Mouse (Mus musculus) embryonic facial prominence, embryonic 14.5 days (tissue): ENCODE data around the gene Mapk6. TPM values are rescaled to one million over a fixed set of nuclear protein-coding genes. Genes with fewer than 3 reads are reported as not detected.

Experiments
- ATAC-seq: fragments of 200-750 bp; cut with Nextera tagmentation; 2 replicates; pipeline ENCODE4 v1.8.0; 2017; ENCODE audit warnings: low read depth, moderate number of reproducible peaks, moderate TSS enrichment
- DNase-seq: peaks from one replicate; pipeline ENCODE4 v3.0.0-alpha.2; 2015; ENCODE audit warnings: low spot score
- H3K27ac ChIP-seq: fragments of 300-500 bp; sonication (generic); replicated peaks from 2 replicates; pipeline ENCODE4 v1.5.1; 2014; ENCODE audit warnings: low read depth, mild to moderate bottlenecking, low read length, moderate library complexity
- H3K27me3 ChIP-seq: fragments of 300-500 bp; sonication (generic); replicated peaks from 2 replicates; pipeline ENCODE4 v1.6.1; 2014; ENCODE audit warnings: low read length; ENCODE audit not compliant: control insufficient read depth, insufficient read depth
- H3K36me3 ChIP-seq: fragments of 300-500 bp; sonication (generic); 2 replicates; pipeline ENCODE4 v1.6.1; 2014; ENCODE audit warnings: low read length, mixed read lengths; ENCODE audit not compliant: control insufficient read depth, insufficient read depth
- H3K4me1 ChIP-seq: fragments of 300-500 bp; sonication (generic); 2 replicates; pipeline ENCODE4 v1.6.1; 2014; ENCODE audit warnings: antibody characterized with exemption, low read length; ENCODE audit not compliant: control insufficient read depth, insufficient read depth
- H3K4me2 ChIP-seq: fragments of 300-500 bp; sonication (generic); 2 replicates; pipeline ENCODE4 v1.6.1; 2014; ENCODE audit warnings: low read depth, mild to moderate bottlenecking, low read length, moderate library complexity, mixed read lengths
- H3K4me3 ChIP-seq: fragments of 300-500 bp; sonication (generic); 2 replicates; pipeline ENCODE4 v1.5.1; 2014; ENCODE audit warnings: low read depth, mild to moderate bottlenecking, low read length
- H3K9ac ChIP-seq: fragments of 300-500 bp; sonication (generic); 2 replicates; pipeline ENCODE4 v1.6.1; 2014; ENCODE audit warnings: low read depth, mild to moderate bottlenecking, low read length, moderate library complexity, mixed read lengths
- H3K9me3 ChIP-seq: fragments of 300-500 bp; sonication (generic); 2 replicates; pipeline ENCODE4 v1.6.1; 2016; ENCODE audit warnings: low read length; ENCODE audit not compliant: control insufficient read depth
- WGBS: fragments of 180-500 bp; shearing (Covaris S2); extraction: QIAGEN DNeasy Blood & Tissue Kit; methylation state at CpG from one replicate; pipeline ENCODE4 v1.1.7; 2014; 5-methylcytosine and 5-hydroxymethylcytosine counted together
- polyA plus RNA-seq: library from polyadenylated mRNA; unstranded; fragments of >200 nt; fragmentation: Nextera tagmentation; extraction: Ambion mirVana; gene quantifications from 2 replicates; pipeline ENCODE4 v1.2.1, GENCODE M21; 2014

Gene Mapk6
- polyA plus RNA-seq, 1 experiment from 2014 or later = 60.4 TPM

GRCm38 (mm10) chr9:75362201-75362600 is 47.6 kb downstream of the Mapk6 start:
- no peaks in the 10 kb centered on the region for H3K27me3 ChIP-seq
- H3K9ac ChIP-seq = no peak overlapping the region
- no peaks in the 10 kb centered on the region for H3K9me3 ChIP-seq
- DNase-seq = no peak
- H3K4me2 ChIP-seq = no peak overlapping the region
- H3K27ac ChIP-seq = no peak overlapping the region
- H3K4me3 ChIP-seq = no peak overlapping the region
- 86% methylated on average over 4 of the region's 4 CpGs for WGBS
- H3K36me3 ChIP-seq = no peaks in the 10 kb centered on the region
- no peaks in the 10 kb centered on the region for H3K4me1 ChIP-seq
- no peak for ATAC-seq

- Histone ChIP-seq H3K4me3 (no peak overlapping the region), H3K9me3 (no peaks in the 10 kb centered on the region), H3K27me3 (no peaks in the 10 kb centered on the region), H3K27ac (no peak overlapping the region), H3K4me1 (no peaks in the 10 kb centered on the region), H3K4me2 (no peak overlapping the region), H3K36me3 (no peaks in the 10 kb centered on the region), H3K9ac (no peak overlapping the region)
- peak; percentile 70 for DNase-seq
- WGBS = 39% methylated on average over 5 of the region's 5 CpGs
- peak; percentile 60; the same call in 1 of the 2 replicates for ATAC-seq
Observed at GRCm38 (mm10) chr9:75361699-75362098, 48.1 kb downstream of the Mapk6 start.

- Histone ChIP-seq H3K36me3 (no peaks in the 10 kb centered on the region), H3K4me3 (no peak overlapping the region), H3K9me3 (no peaks in the 10 kb centered on the region), H3K4me1 (no peaks in the 10 kb centered on the region), H3K9ac (no peak overlapping the region), H3K27ac (no peak overlapping the region), H3K4me2 (no peak overlapping the region), H3K27me3 (no peaks in the 10 kb centered on the region)
- WGBS = 76% methylated on average over 9 of the region's 9 CpGs
- ATAC-seq (no peak), DNase-seq (peak; percentile 26)
Observed at GRCm38 (mm10) chr9:75357087-75357654, 52.6 kb downstream of the Mapk6 start.

- Histone ChIP-seq H3K36me3 (no peaks in the 10 kb centered on the region), H3K9ac (no peak overlapping the region), H3K4me1 (no peaks in the 10 kb centered on the region), H3K4me3 (no peak overlapping the region), H3K27me3 (no peaks in the 10 kb centered on the region), H3K27ac (no peak overlapping the region), H3K9me3 (no peaks in the 10 kb centered on the region), H3K4me2 (no peak overlapping the region)
- no peak for ATAC-seq
- 92% methylated on average over 4 of the region's 4 CpGs for WGBS
- no peak for DNase-seq
Observed at GRCm38 (mm10) chr9:75355783-75356182, 54.0 kb downstream of the Mapk6 start.

- Histone ChIP-seq H3K36me3 (peaks cover under 1% of the 10 kb centered on the region; the same call in 1 of the 2 replicates), H3K27ac (peak overlapping the region; percentile 62; the same call in 1 of the 2 replicates), H3K27me3 (no peaks in the 10 kb centered on the region), H3K4me1 (no peaks in the 10 kb centered on the region), H3K9me3 (no peaks in the 10 kb centered on the region), H3K4me3 (no peak overlapping the region), H3K9ac (no peak overlapping the region), H3K4me2 (no peak overlapping the region)
- peak; percentile 85 for ATAC-seq
- 65% methylated on average over 8 of the region's 8 CpGs for WGBS
- peak; percentile 75 for DNase-seq
Observed at GRCm38 (mm10) chr9:75353094-75353493, 56.7 kb downstream of the Mapk6 start.

GRCm38 (mm10) chr9:75348641-75349040 is 61.2 kb downstream of the Mapk6 start:
- Histone ChIP-seq H3K27me3 (no peaks in the 10 kb centered on the region), H3K4me2 (no peak overlapping the region), H3K4me3 (no peak overlapping the region), H3K4me1 (no peaks in the 10 kb centered on the region), H3K9ac (no peak overlapping the region), H3K9me3 (no peaks in the 10 kb centered on the region), H3K27ac (no peak overlapping the region), H3K36me3 (peaks cover 17% of the 10 kb centered on the region; the same call in 1 of the 2 replicates)
- ATAC-seq (no peak), DNase-seq (no peak)
- 71% methylated on average over 3 of the region's 3 CpGs for WGBS

- Histone ChIP-seq H3K9me3 (no peaks in the 10 kb centered on the region), H3K4me3 (no peak overlapping the region), H3K4me1 (no peaks in the 10 kb centered on the region), H3K27ac (no peak overlapping the region), H3K27me3 (no peaks in the 10 kb centered on the region), H3K9ac (no peak overlapping the region), H3K4me2 (no peak overlapping the region), H3K36me3 (peaks cover 23% of the 10 kb centered on the region; the same call in 1 of the 2 replicates)
- DNase-seq = no peak
- ATAC-seq = no peak
- WGBS = 91% methylated on average over 17 of the region's 17 CpGs
Observed at GRCm38 (mm10) chr9:75348066-75348465, 61.7 kb downstream of the Mapk6 start.

- Histone ChIP-seq H3K9me3 (no peaks in the 10 kb centered on the region), H3K36me3 (peaks cover 27% of the 10 kb centered on the region), H3K4me2 (no peak within 1 kb of the TSS), H3K4me1 (no peaks in the 10 kb centered on the region), H3K9ac (no peak within 1 kb of the TSS), H3K27me3 (no peaks in the 10 kb centered on the region), H3K4me3 (no peak within 1 kb of the TSS), H3K27ac (no peak within 1 kb of the TSS)
- DNase-seq (no peak), ATAC-seq (no peak)
- 93% methylated on average over 5 of the region's 5 CpGs for WGBS
Observed at GRCm38 (mm10) chr9:75347458-75347857, 62.3 kb downstream of the Mapk6 start, which contains the start of gene Bcl2l10. Gene Bcl2l10 (plus strand): TSS chr9:75347758.

- ATAC-seq = no peak
- peaks cover 51% of the 10 kb centered on the region for H3K36me3 ChIP-seq
- no peak overlapping the region for H3K9ac ChIP-seq
- H3K27ac ChIP-seq = no peak overlapping the region
- no peaks in the 10 kb centered on the region for H3K27me3 ChIP-seq
- H3K4me3 ChIP-seq = no peak overlapping the region
- H3K9me3 ChIP-seq = no peaks in the 10 kb centered on the region
- H3K4me1 ChIP-seq = no peaks in the 10 kb centered on the region
- 72% methylated on average over 4 of the region's 4 CpGs for WGBS
- no peak overlapping the region for H3K4me2 ChIP-seq
- no peak for DNase-seq
Observed at GRCm38 (mm10) chr9:75342433-75342832, 67.4 kb downstream of the Mapk6 start.
